Mouse (Mus musculus) G1E (cell line): ENCODE measurements around the gene Olfr847. TPM values are rescaled to one million over a fixed set of nuclear protein-coding genes. Genes with fewer than 3 reads are reported as not detected.

Experiments
- ATAC-seq: 2 replicates; pipeline ENCODE4 v1.8.0; 2016; ENCODE audit warnings: mild to moderate bottlenecking; ENCODE audit not compliant: insufficient number of reproducible peaks, poor library complexity, low FRiP score, severe bottlenecking; ENCODE audit errors: extremely low read depth
- DNase-seq: peaks from one replicate; pipeline ENCODE4 v3.0.0; 2012; ENCODE audit warnings: low spot score
- H3K27me3 ChIP-seq: 2 replicates; pipeline ENCODE4 v1.6.1; 2012; ENCODE audit warnings: mild to moderate bottlenecking, low read length, inconsistent platforms; ENCODE audit not compliant: insufficient read depth
- H3K36me3 ChIP-seq: replicated peaks from 2 replicates; pipeline ENCODE3; 2012; ENCODE audit warnings: mild to moderate bottlenecking, inconsistent platforms
- H3K4me1 ChIP-seq: 2 replicates; pipeline ENCODE4 v1.6.1; 2012; ENCODE audit warnings: low read depth, low read length, inconsistent platforms, mixed read lengths; ENCODE audit not compliant: insufficient read depth
- H3K4me3 ChIP-seq: 2 replicates; pipeline ENCODE4 v1.5.1; 2012; ENCODE audit warnings: low read depth, mild to moderate bottlenecking, inconsistent platforms, low read length, moderate library complexity, mixed read lengths
- H3K9me3 ChIP-seq: replicated peaks from 2 replicates; pipeline ENCODE4 v1.6.1; 2012; ENCODE audit warnings: inconsistent platforms
- CTCF ChIP-seq: IDR thresholded peaks from 2 replicates; pipeline ENCODE4 v1.5.1; 2012; ENCODE audit warnings: low read depth, low read length, inconsistent platforms, mixed read lengths
- GATA1 ChIP-seq: IDR thresholded peaks from 2 replicates; pipeline ENCODE4 v1.6.1; 2012; ENCODE audit warnings: borderline replicate concordance, low read length, inconsistent platforms, mixed read lengths
- GATA2 ChIP-seq: IDR thresholded peaks from 2 replicates; pipeline ENCODE4 v1.6.1; 2012; ENCODE audit warnings: low read depth, low read length, inconsistent platforms, borderline replicate concordance
- POLR2AphosphoS5 ChIP-seq: IDR thresholded peaks from 2 replicates; pipeline ENCODE4 v1.6.1; 2012; ENCODE audit warnings: low read depth, low read length, inconsistent platforms; ENCODE audit not compliant: insufficient replicate concordance
- TAL1 ChIP-seq: conservative IDR thresholded peaks from 2 replicates; pipeline ENCODE4 v1.6.1; 2012; ENCODE audit warnings: low read depth, low read length, inconsistent platforms, mixed read lengths
- polyA plus RNA-seq: library from polyadenylated mRNA; stranded (reverse); fragments of >175 nt; gene quantifications from 2 replicates; pipeline ENCODE4 v1.2.3, GENCODE M21; 2012
- total RNA-seq, 2 experiments: library from RNA; stranded (forward) in 1 of 2; stranded (reverse) in 1 of 2; fragments of 200-1000 nt in 1 of 2; fragments of >200 nt in 1 of 2; fragmentation: Nextera tagmentation in 1 of 2; gene quantifications; 2 replicates each; pipeline ENCODE4 v1.2.3; 2014 to 2017

Gene Olfr847
- total RNA-seq (2014; fragmentation: Nextera tagmentation) (not detected in 2 replicates), total RNA-seq (2017) (not detected in 2 replicates), polyA plus RNA-seq (not detected in 2 replicates)

- TF ChIP-seq GATA2 (no peak), GATA1 (no peak)
- no peaks in the 10 kb centered on the region for H3K4me1 ChIP-seq
- H3K4me3 ChIP-seq = no peak within 1 kb of the TSS
- ATAC-seq = no peak
- H3K9me3 ChIP-seq = no peaks in the 10 kb centered on the region
- H3K27me3 ChIP-seq = no peaks in the 10 kb centered on the region
- DNase-seq = no peak
- H3K36me3 ChIP-seq = no peaks in the 10 kb centered on the region
Observed at GRCm38 (mm10) chr9:19378569-19378968, at the start of gene Olfr847. TSS of gene Olfr847 (minus strand) at chr9:19378669.

- DNase-seq (no peak), ATAC-seq (no peak)
- Histone ChIP-seq H3K27me3 (no peaks in the 10 kb centered on the region), H3K9me3 (no peaks in the 10 kb centered on the region), H3K36me3 (no peaks in the 10 kb centered on the region), H3K4me3 (no peak within 1 kb of the TSS), H3K4me1 (no peaks in the 10 kb centered on the region)
- TF ChIP-seq POLR2AphosphoS5 = no peak
- no peak for TF ChIP-seq TAL1
- no peak for TF ChIP-seq GATA1
- TF ChIP-seq GATA2 = no peak
- no peak for TF ChIP-seq CTCF
Observed at GRCm38 (mm10) chr9:19363905-19364304, 14.6 kb downstream of the Olfr847 start, which contains the start of gene Olfr846. TSS of gene Olfr846 (minus strand) at chr9:19364005.

- ATAC-seq = no peak
- no peak for DNase-seq
- Histone ChIP-seq H3K4me3 (no peak within 1 kb of the TSS), H3K9me3 (no peaks in the 10 kb centered on the region), H3K36me3 (no peaks in the 10 kb centered on the region), H3K4me1 (no peaks in the 10 kb centered on the region), H3K27me3 (no peaks in the 10 kb centered on the region)
- TF ChIP-seq GATA2 = no peak
- no peak for TF ChIP-seq TAL1
- TF ChIP-seq GATA1 = no peak
- no peak for TF ChIP-seq POLR2AphosphoS5
- no peak for TF ChIP-seq CTCF
Observed at GRCm38 (mm10) chr9:19336157-19336556, 42.3 kb downstream of the Olfr847 start, which contains the start of gene Olfr845. TSS of gene Olfr845 (plus strand) at chr9:19336457.

Other genes with a start within 250 kb of the Olfr847 start
- not detected in 2 replicates for gene Olfr837, start 242.4 kb downstream of the Olfr847 start, total RNA-seq (2014; fragmentation: Nextera tagmentation)
- gene Olfr837, start 242.4 kb downstream of the Olfr847 start, total RNA-seq (2017) = 0.11 TPM in 1 of 2 replicates, not detected in the other
- gene Olfr837, start 242.4 kb downstream of the Olfr847 start, polyA plus RNA-seq = not detected in 2 replicates
- gene Olfr839-ps1, start 201.4 kb downstream of the Olfr847 start, total RNA-seq (2014; fragmentation: Nextera tagmentation) = 0.10 TPM in 1 of 2 replicates, not detected in the other
- under 0.01 and 0.11 TPM in 2 replicates for gene Olfr839-ps1, start 201.4 kb downstream of the Olfr847 start, total RNA-seq (2017)
- gene Olfr839-ps1, start 201.4 kb downstream of the Olfr847 start, polyA plus RNA-seq = not detected in 2 replicates
- gene Olfr843, start 126.7 kb downstream of the Olfr847 start, total RNA-seq (2014; fragmentation: Nextera tagmentation) = not detected in 2 replicates
- gene Olfr843, start 126.7 kb downstream of the Olfr847 start, total RNA-seq (2017) = 0.06 and 0.11 TPM in 2 replicates
- not detected in 2 replicates for gene Olfr843, start 126.7 kb downstream of the Olfr847 start, polyA plus RNA-seq
- not detected in 2 replicates for gene Olfr844, start 62.3 kb downstream of the Olfr847 start, total RNA-seq (2014; fragmentation: Nextera tagmentation)
- 0.11 and 0.17 TPM in 2 replicates for gene Olfr844, start 62.3 kb downstream of the Olfr847 start, total RNA-seq (2017)
- gene Olfr844, start 62.3 kb downstream of the Olfr847 start, polyA plus RNA-seq = not detected in 2 replicates
- gene Olfr845, start 42.2 kb downstream of the Olfr847 start, total RNA-seq (2014; fragmentation: Nextera tagmentation) = not detected in 2 replicates
- 0.11 and 0.12 TPM in 2 replicates for gene Olfr845, start 42.2 kb downstream of the Olfr847 start, total RNA-seq (2017)
- gene Olfr845, start 42.2 kb downstream of the Olfr847 start, polyA plus RNA-seq = not detected in 2 replicates
- not detected in 2 replicates for gene Olfr846, start 14.7 kb downstream of the Olfr847 start, total RNA-seq (2014; fragmentation: Nextera tagmentation)
- gene Olfr846, start 14.7 kb downstream of the Olfr847 start, total RNA-seq (2017) = 0.22 and 0.29 TPM in 2 replicates
- gene Olfr846, start 14.7 kb downstream of the Olfr847 start, polyA plus RNA-seq = not detected in 2 replicates
- not detected in 2 replicates for gene Olfr849, start 61.6 kb upstream of the Olfr847 start, total RNA-seq (2014; fragmentation: Nextera tagmentation)
- gene Olfr849, start 61.6 kb upstream of the Olfr847 start, total RNA-seq (2017) = 0.05 and 0.06 TPM in 2 replicates
- gene Olfr849, start 61.6 kb upstream of the Olfr847 start, polyA plus RNA-seq = not detected in 2 replicates
- gene Olfr850, start 99.6 kb upstream of the Olfr847 start, total RNA-seq (2014; fragmentation: Nextera tagmentation) = not detected in 2 replicates
- gene Olfr850, start 99.6 kb upstream of the Olfr847 start, total RNA-seq (2017) = 0.60 TPM in 1 of 2 replicates, not detected in the other
- gene Olfr850, start 99.6 kb upstream of the Olfr847 start, polyA plus RNA-seq = not detected in 2 replicates
- not detected in 2 replicates for gene Olfr851, start 114.6 kb upstream of the Olfr847 start, total RNA-seq (2014; fragmentation: Nextera tagmentation)
- 0.11 TPM in 1 of 2 replicates, not detected in the other for gene Olfr851, start 114.6 kb upstream of the Olfr847 start, total RNA-seq (2017)
- not detected in 2 replicates for gene Olfr851, start 114.6 kb upstream of the Olfr847 start, polyA plus RNA-seq
- gene Olfr853, start 162.4 kb upstream of the Olfr847 start, total RNA-seq (2014; fragmentation: Nextera tagmentation) = not detected in 2 replicates
- 0.22 TPM in 1 of 2 replicates, not detected in the other for gene Olfr853, start 162.4 kb upstream of the Olfr847 start, total RNA-seq (2017)
- not detected in 2 replicates for gene Olfr853, start 162.4 kb upstream of the Olfr847 start, polyA plus RNA-seq
- not detected in 2 replicates for gene Olfr854, start 188.7 kb upstream of the Olfr847 start, total RNA-seq (2014; fragmentation: Nextera tagmentation)
- 0.49 TPM in 1 of 2 replicates, not detected in the other for gene Olfr854, start 188.7 kb upstream of the Olfr847 start, total RNA-seq (2017)
- gene Olfr854, start 188.7 kb upstream of the Olfr847 start, polyA plus RNA-seq = not detected in 2 replicates
- gene Olfr855, start 203.9 kb upstream of the Olfr847 start, total RNA-seq (2014; fragmentation: Nextera tagmentation) = not detected in 2 replicates
- gene Olfr855, start 203.9 kb upstream of the Olfr847 start, total RNA-seq (2017) = 0.05 TPM in 1 of 2 replicates, not detected in the other
- not detected in 2 replicates for gene Olfr855, start 203.9 kb upstream of the Olfr847 start, polyA plus RNA-seq
- gene Zfp317, start 243.4 kb upstream of the Olfr847 start, total RNA-seq (2014; fragmentation: Nextera tagmentation) = 46.0 and 51.4 TPM in 2 replicates
- 45.9 and 46.5 TPM in 2 replicates for gene Zfp317, start 243.4 kb upstream of the Olfr847 start, total RNA-seq (2017)
- 1.2 and 1.6 TPM in 2 replicates for gene Zfp317, start 243.4 kb upstream of the Olfr847 start, polyA plus RNA-seq